Mouse (Mus musculus) kidney, postnatal 10 days (tissue): ENCODE measurements around the gene Frmd4a.

ENCODE experiments used
- DNase-seq: peaks from one replicate; pipeline ENCODE4 v3.0.0; 2021; ENCODE audit warnings: mixed read lengths

Frmd4a gene

GRCm38 (mm10) chr2:4635804-4636203, 618.3 kb downstream of the Frmd4a start:
- DNase-seq = no peak

GRCm38 (mm10) chr2:4636656-4637055, 619.1 kb downstream of the Frmd4a start:
- DNase-seq = no peak

GRCm38 (mm10) chr2:4638189-4638588, 620.7 kb downstream of the Frmd4a start:
- no peak for DNase-seq

- DNase-seq = no peak
These were observed 627.5 kb downstream of the Frmd4a start for GRCm38 (mm10) chr2:4645066-4645465.

GRCm38 (mm10) chr2:4648094-4648493, 630.6 kb downstream of the Frmd4a start:
- DNase-seq = no peak

- DNase-seq = no peak
These were observed 632.1 kb downstream of the Frmd4a start for GRCm38 (mm10) chr2:4649646-4650045.

- peak; percentile 93 for DNase-seq
These were observed 634.2 kb downstream of the Frmd4a start, which contains the start of gene Prpf18 for GRCm38 (mm10) chr2:4651500-4652285. Gene Prpf18, minus strand, starts transcription at chr2:4652113.

GRCm38 (mm10) chr2:4660677-4661076, 643.2 kb downstream of the Frmd4a start:
- DNase-seq = no peak
